Mouse (Mus musculus): Measurements from ENCODE around the gene Sowaha.

- TF ChIP-seq CTCF (IDR thresholded peaks at IDR 0.05; ENCODE audit: low read depth) (no peak), EP300 (IDR thresholded peaks at IDR 0.05; ENCODE audit: low read depth) (no peak)
Measured at GRCm38 (mm10) chr11:53500569-53500968, 20.5 kb upstream of the Sowaha start.
